Mouse (Mus musculus) embryonic facial prominence, embryonic 10.5 days (tissue): ENCODE data around the gene Fam229a. TPM values are rescaled to one million over a fixed set of nuclear protein-coding genes. Genes with fewer than 3 reads are reported as not detected.

Experiments
- DNase-seq: peaks from one replicate; pipeline ENCODE4 v3.0.0-alpha.2; 2017; ENCODE audit warnings: low spot score
- H3K27ac ChIP-seq: fragments of 300-500 bp; sonication (generic); replicated peaks from 2 replicates; pipeline ENCODE4 v1.5.1; 2016; ENCODE audit warnings: mild to moderate bottlenecking
- H3K27me3 ChIP-seq: fragments of 300-500 bp; sonication (generic); replicated peaks from 2 replicates; pipeline ENCODE4 v1.6.1; 2016; ENCODE audit warnings: low read depth, mild to moderate bottlenecking; ENCODE audit not compliant: poor library complexity, severe bottlenecking
- H3K36me3 ChIP-seq: fragments of 300-500 bp; sonication (generic); replicated peaks from 2 replicates; pipeline ENCODE4 v1.6.1; 2016; ENCODE audit warnings: mild to moderate bottlenecking, moderate library complexity
- H3K4me1 ChIP-seq: fragments of 300-500 bp; sonication (generic); 2 replicates; pipeline ENCODE4 v1.6.1; 2016
- H3K4me3 ChIP-seq: fragments of 300-500 bp; sonication (generic); 2 replicates; pipeline ENCODE4 v1.5.1; 2016; ENCODE audit warnings: mild to moderate bottlenecking, moderate library complexity
- H3K9me3 ChIP-seq: fragments of 300-500 bp; sonication (generic); 2 replicates; pipeline ENCODE4 v1.6.1; 2016; ENCODE audit warnings: mild to moderate bottlenecking
- WGBS: fragments of 180-500 bp; shearing (Covaris S2); methylation state at CpG from one replicate; pipeline ENCODE4 v1.1.7; 2016; 5-methylcytosine and 5-hydroxymethylcytosine counted together
- polyA plus RNA-seq: library from polyadenylated mRNA; unstranded; fragments of >200 nt; fragmentation: Nextera tagmentation; extraction: Ambion mirVana; gene quantifications from 2 replicates; pipeline ENCODE4 v1.2.1, GENCODE M21; 2016

Gene Fam229a
- polyA plus RNA-seq, 1 experiment from 2014 or later: not detected

- Histone ChIP-seq H3K4me1 (peaks cover 15% of the 10 kb centered on the region), H3K27ac (peak within 1 kb of the TSS; percentile 86), H3K9me3 (no peaks in the 10 kb centered on the region), H3K27me3 (no peaks in the 10 kb centered on the region), H3K36me3 (peaks cover 21% of the 10 kb centered on the region), H3K4me3 (peak within 1 kb of the TSS; percentile 91)
- WGBS: under 1% methylated on average over 46 of the region's 46 CpGs
- peak; percentile 100 for DNase-seq
These were observed 29.6 kb upstream of the Fam229a start, which contains the start of gene Bsdc1 for GRCm38 (mm10) chr4:129461183-129461960. Gene Bsdc1, plus strand, starts transcription at chr4:129461581.

- H3K4me3 ChIP-seq: peak overlapping the region; percentile 91
- no peaks in the 10 kb centered on the region for H3K27me3 ChIP-seq
- H3K9me3 ChIP-seq: no peaks in the 10 kb centered on the region
- H3K36me3 ChIP-seq: peaks cover 29% of the 10 kb centered on the region
- H3K27ac ChIP-seq: peak overlapping the region; percentile 86
- WGBS: 47% methylated on average over 3 of the region's 3 CpGs
- H3K4me1 ChIP-seq: peaks cover 15% of the 10 kb centered on the region
- no peak for DNase-seq
These were observed 28.9 kb upstream of the Fam229a start for GRCm38 (mm10) chr4:129462118-129462517.

- peaks cover 15% of the 10 kb centered on the region for H3K4me1 ChIP-seq
- no peaks in the 10 kb centered on the region for H3K9me3 ChIP-seq
- peaks cover 41% of the 10 kb centered on the region for H3K36me3 ChIP-seq
- no peaks in the 10 kb centered on the region for H3K27me3 ChIP-seq
- H3K4me3 ChIP-seq: no peak overlapping the region
- WGBS: 87% methylated on average over 24 of the region's 24 CpGs
- DNase-seq: no peak
- no peak overlapping the region for H3K27ac ChIP-seq
These were observed 27.6 kb upstream of the Fam229a start for GRCm38 (mm10) chr4:129463097-129464059.

GRCm38 (mm10) chr4:129464286-129464815 is 26.6 kb upstream of the Fam229a start:
- DNase-seq: no peak
- peaks cover 51% of the 10 kb centered on the region for H3K36me3 ChIP-seq
- H3K27ac ChIP-seq: no peak overlapping the region
- H3K4me3 ChIP-seq: no peak overlapping the region
- peaks cover 15% of the 10 kb centered on the region for H3K4me1 ChIP-seq
- WGBS: 84% methylated on average over 4 of the region's 4 CpGs
- no peaks in the 10 kb centered on the region for H3K9me3 ChIP-seq
- H3K27me3 ChIP-seq: no peaks in the 10 kb centered on the region

GRCm38 (mm10) chr4:129476047-129476446 is 14.9 kb upstream of the Fam229a start:
- H3K4me3 ChIP-seq: no peak overlapping the region
- H3K4me1 ChIP-seq: no peaks in the 10 kb centered on the region
- H3K9me3 ChIP-seq: no peaks in the 10 kb centered on the region
- no peak overlapping the region for H3K27ac ChIP-seq
- H3K36me3 ChIP-seq: peaks cover 96% of the 10 kb centered on the region
- 89% methylated on average over 11 of the region's 11 CpGs for WGBS
- no peak for DNase-seq
- no peaks in the 10 kb centered on the region for H3K27me3 ChIP-seq

GRCm38 (mm10) chr4:129479863-129480262 is 11.1 kb upstream of the Fam229a start:
- H3K36me3 ChIP-seq: peaks cover 98% of the 10 kb centered on the region
- DNase-seq: no peak
- no peaks in the 10 kb centered on the region for H3K27me3 ChIP-seq
- H3K27ac ChIP-seq: no peak overlapping the region
- H3K4me3 ChIP-seq: no peak overlapping the region
- H3K9me3 ChIP-seq: no peaks in the 10 kb centered on the region
- H3K4me1 ChIP-seq: peaks cover 10% of the 10 kb centered on the region
- 90% methylated on average over 3 of the region's 3 CpGs for WGBS

- Histone ChIP-seq H3K9me3 (no peaks in the 10 kb centered on the region), H3K36me3 (peaks cover 99% of the 10 kb centered on the region), H3K4me1 (peaks cover 10% of the 10 kb centered on the region), H3K4me3 (no peak overlapping the region), H3K27ac (no peak overlapping the region), H3K27me3 (no peaks in the 10 kb centered on the region)
- WGBS: 83% methylated on average over 1 of the region's 1 CpGs
- DNase-seq: no peak
These were observed 9.9 kb upstream of the Fam229a start for GRCm38 (mm10) chr4:129481090-129481489.

- H3K4me1 ChIP-seq: peaks cover 48% of the 10 kb centered on the region
- no peaks in the 10 kb centered on the region for H3K9me3 ChIP-seq
- 79% methylated on average over 7 of the region's 7 CpGs for WGBS
- no peak for DNase-seq
- peaks cover 1% of the 10 kb centered on the region; the same call in 1 of the 2 replicates for H3K36me3 ChIP-seq
- H3K27me3 ChIP-seq: peaks cover 38% of the 10 kb centered on the region
- H3K27ac ChIP-seq: no peak overlapping the region
- no peak overlapping the region for H3K4me3 ChIP-seq
These were observed 3.7 kb downstream of the Fam229a start for GRCm38 (mm10) chr4:129494681-129495080.

- WGBS: 41% methylated on average over 16 of the region's 16 CpGs
- Histone ChIP-seq H3K36me3 (no peaks in the 10 kb centered on the region), H3K27me3 (peaks cover 25% of the 10 kb centered on the region), H3K4me1 (peaks cover 56% of the 10 kb centered on the region), H3K9me3 (no peaks in the 10 kb centered on the region), H3K4me3 (peak overlapping the region; percentile 21; the same call in 1 of the 2 replicates), H3K27ac (peak overlapping the region; percentile 1; the same call in 1 of the 2 replicates)
- no peak for DNase-seq
These were observed 4.9 kb downstream of the Fam229a start for GRCm38 (mm10) chr4:129495672-129496562.

GRCm38 (mm10) chr4:129496631-129497030 is 5.6 kb downstream of the Fam229a start:
- H3K27me3 ChIP-seq: peaks cover 18% of the 10 kb centered on the region
- H3K4me1 ChIP-seq: peaks cover 54% of the 10 kb centered on the region
- peak; percentile 27 for DNase-seq
- H3K36me3 ChIP-seq: no peaks in the 10 kb centered on the region
- H3K4me3 ChIP-seq: peak overlapping the region; percentile 21; the same call in 1 of the 2 replicates
- H3K9me3 ChIP-seq: no peaks in the 10 kb centered on the region
- H3K27ac ChIP-seq: peak overlapping the region; percentile 1; the same call in 1 of the 2 replicates
- WGBS: 30% methylated on average over 6 of the region's 6 CpGs

- Histone ChIP-seq H3K27ac (peak overlapping the region; percentile 69), H3K4me3 (no peak overlapping the region), H3K27me3 (0 out of 2 replicates have a peak, but pooled peaks cover 3% of the 10 kb centered on the region), H3K4me1 (peaks cover 61% of the 10 kb centered on the region), H3K36me3 (no peaks in the 10 kb centered on the region), H3K9me3 (no peaks in the 10 kb centered on the region)
- no peak for DNase-seq
- WGBS: 74% methylated on average over 3 of the region's 3 CpGs
These were observed 8.0 kb downstream of the Fam229a start for GRCm38 (mm10) chr4:129498941-129499340.
